Mouse (Mus musculus) intestine, embryonic 15.5 days (tissue): ENCODE measurements around the gene Llgl2. TPM values are rescaled to one million over a fixed set of nuclear protein-coding genes. Genes with fewer than 3 reads are reported as not detected.

Experiments
- ATAC-seq: fragments of 200-750 bp; cut with Nextera tagmentation; 2 replicates; pipeline ENCODE4 v1.8.0; 2017; ENCODE audit warnings: moderate TSS enrichment, moderate library complexity
- H3K27ac ChIP-seq: fragments of 300-500 bp; sonication (generic); 2 replicates; pipeline ENCODE4 v1.5.1; 2015; ENCODE audit warnings: mild to moderate bottlenecking, inconsistent platforms
- H3K27me3 ChIP-seq: fragments of 300-500 bp; sonication (generic); replicated peaks from 2 replicates; pipeline ENCODE4 v1.6.1; 2015; ENCODE audit warnings: inconsistent platforms
- H3K36me3 ChIP-seq: fragments of 300-500 bp; sonication (generic); 2 replicates; pipeline ENCODE4 v1.6.1; 2015; ENCODE audit warnings: inconsistent platforms
- H3K4me1 ChIP-seq: fragments of 300-500 bp; sonication (generic); replicated peaks from 2 replicates; pipeline ENCODE4 v1.6.1; 2015; ENCODE audit warnings: inconsistent platforms
- H3K4me2 ChIP-seq: fragments of 300-500 bp; sonication (generic); replicated peaks from 2 replicates; pipeline ENCODE4 v1.6.1; 2015; ENCODE audit warnings: mild to moderate bottlenecking, inconsistent platforms
- H3K4me3 ChIP-seq: fragments of 300-500 bp; sonication (generic); replicated peaks from 2 replicates; pipeline ENCODE4 v1.5.1; 2015; ENCODE audit warnings: inconsistent platforms
- H3K9ac ChIP-seq: fragments of 300-500 bp; sonication (generic); 2 replicates; pipeline ENCODE4 v1.6.1; 2015; ENCODE audit warnings: inconsistent platforms
- H3K9me3 ChIP-seq: fragments of 300-500 bp; sonication (generic); 2 replicates; pipeline ENCODE4 v1.6.1; 2016; ENCODE audit warnings: inconsistent platforms
- WGBS: fragments of 180-500 bp; shearing (Covaris S2); methylation state at CpG from one replicate; pipeline ENCODE4 v1.1.7; 2015; 5-methylcytosine and 5-hydroxymethylcytosine counted together
- polyA plus RNA-seq: library from polyadenylated mRNA; unstranded; fragments of >200 nt; fragmentation: Nextera tagmentation; extraction: Ambion mirVana; gene quantifications from 2 replicates; pipeline ENCODE4 v1.2.1, GENCODE M21; 2015

Gene Llgl2
- polyA plus RNA-seq, 1 experiment from 2014 or later = 77.2 TPM

- H3K36me3 ChIP-seq = no peaks in the 10 kb centered on the region
- H3K27me3 ChIP-seq = no peaks in the 10 kb centered on the region
- no peak overlapping the region for H3K4me3 ChIP-seq
- ATAC-seq = no peak
- H3K4me1 ChIP-seq = peaks cover 48% of the 10 kb centered on the region
- H3K27ac ChIP-seq = no peak overlapping the region
- no peaks in the 10 kb centered on the region for H3K9me3 ChIP-seq
- 78% methylated on average over 6 of the region's 6 CpGs for WGBS
- no peak overlapping the region for H3K4me2 ChIP-seq
- no peak overlapping the region for H3K9ac ChIP-seq
Observed at GRCm38 (mm10) chr11:115827624-115828023, 3.8 kb downstream of the Llgl2 start.

GRCm38 (mm10) chr11:115829036-115829435 is 5.2 kb downstream of the Llgl2 start:
- Histone ChIP-seq H3K27me3 (no peaks in the 10 kb centered on the region), H3K4me3 (no peak overlapping the region), H3K9me3 (no peaks in the 10 kb centered on the region), H3K27ac (no peak overlapping the region), H3K4me2 (peak overlapping the region; percentile 1; the same call in 1 of the 2 replicates), H3K4me1 (peaks cover 54% of the 10 kb centered on the region), H3K36me3 (no peaks in the 10 kb centered on the region), H3K9ac (no peak overlapping the region)
- 56% methylated on average over 4 of the region's 4 CpGs for whole genome bisulfite sequencing
- ATAC-seq = no peak

GRCm38 (mm10) chr11:115830550-115831325 is 6.9 kb downstream of the Llgl2 start:
- Histone ChIP-seq H3K9me3 (no peaks in the 10 kb centered on the region), H3K27me3 (no peaks in the 10 kb centered on the region), H3K9ac (0 out of 2 replicates have a peak overlapping the region, but pooled peaks have one; percentile 4), H3K36me3 (no peaks in the 10 kb centered on the region), H3K4me2 (peak overlapping the region; percentile 41), H3K4me3 (no peak overlapping the region), H3K4me1 (peaks cover 67% of the 10 kb centered on the region), H3K27ac (peak overlapping the region; percentile 19; the same call in 1 of the 2 replicates)
- ATAC-seq = no peak
- 34% methylated on average over 25 of the region's 25 CpGs for WGBS

GRCm38 (mm10) chr11:115831518-115831917 is 7.7 kb downstream of the Llgl2 start:
- Histone ChIP-seq H3K27ac (peak overlapping the region; percentile 72), H3K9me3 (no peaks in the 10 kb centered on the region), H3K9ac (no peak overlapping the region), H3K27me3 (no peaks in the 10 kb centered on the region), H3K36me3 (no peaks in the 10 kb centered on the region), H3K4me3 (no peak overlapping the region), H3K4me1 (peaks cover 66% of the 10 kb centered on the region), H3K4me2 (peak overlapping the region; percentile 41)
- no peak for ATAC-seq
- 47% methylated on average over 3 of the region's 3 CpGs for WGBS

- H3K36me3 ChIP-seq = no peaks in the 10 kb centered on the region
- no peak overlapping the region for H3K9ac ChIP-seq
- H3K9me3 ChIP-seq = no peaks in the 10 kb centered on the region
- ATAC-seq = no peak
- WGBS = 52% methylated on average over 6 of the region's 6 CpGs
- peak overlapping the region; percentile 72 for H3K27ac ChIP-seq
- no peaks in the 10 kb centered on the region for H3K27me3 ChIP-seq
- peak overlapping the region; percentile 41 for H3K4me2 ChIP-seq
- H3K4me3 ChIP-seq = no peak overlapping the region
- H3K4me1 ChIP-seq = peaks cover 69% of the 10 kb centered on the region
Observed at GRCm38 (mm10) chr11:115832064-115832463, 8.2 kb downstream of the Llgl2 start.

GRCm38 (mm10) chr11:115832523-115832922 is 8.7 kb downstream of the Llgl2 start:
- 0 out of 2 replicates have a peak overlapping the region, but pooled peaks have one; percentile 17 for H3K9ac ChIP-seq
- WGBS = 9% methylated on average over 8 of the region's 8 CpGs

GRCm38 (mm10) chr11:115833021-115833513 is 9.2 kb downstream of the Llgl2 start:
- WGBS = 15% methylated on average over 8 of the region's 8 CpGs
- Histone ChIP-seq H3K27ac (peak overlapping the region; percentile 72), H3K4me1 (peaks cover 71% of the 10 kb centered on the region), H3K4me2 (peak overlapping the region; percentile 41), H3K27me3 (no peaks in the 10 kb centered on the region), H3K9me3 (no peaks in the 10 kb centered on the region), H3K36me3 (no peaks in the 10 kb centered on the region), H3K9ac (0 out of 2 replicates have a peak overlapping the region, but pooled peaks have one; percentile 17), H3K4me3 (no peak overlapping the region)
- peak; percentile 50 for ATAC-seq

More at GRCm38 (mm10) chr11:115832523-115832922, 8.7 kb downstream of the Llgl2 start:
- peaks cover 70% of the 10 kb centered on the region for H3K4me1 ChIP-seq
- H3K27me3 ChIP-seq = no peaks in the 10 kb centered on the region
- no peaks in the 10 kb centered on the region for H3K9me3 ChIP-seq
- H3K27ac ChIP-seq = peak overlapping the region; percentile 72
- ATAC-seq = peak; percentile 35
- H3K36me3 ChIP-seq = no peaks in the 10 kb centered on the region
- no peak overlapping the region for H3K4me3 ChIP-seq
- peak overlapping the region; percentile 41 for H3K4me2 ChIP-seq

- no peaks in the 10 kb centered on the region for H3K36me3 ChIP-seq
- H3K4me2 ChIP-seq = peak overlapping the region; percentile 41
- H3K4me1 ChIP-seq = peaks cover 73% of the 10 kb centered on the region
- 66% methylated on average over 6 of the region's 6 CpGs for WGBS
- H3K9me3 ChIP-seq = no peaks in the 10 kb centered on the region
- ATAC-seq = no peak
- peak overlapping the region; percentile 15; the same call in 1 of the 2 replicates for H3K9ac ChIP-seq
- peak overlapping the region; percentile 72; the same call in 1 of the 2 replicates for H3K27ac ChIP-seq
- H3K4me3 ChIP-seq = no peak overlapping the region
- H3K27me3 ChIP-seq = no peaks in the 10 kb centered on the region
Observed at GRCm38 (mm10) chr11:115834033-115834432, 10.2 kb downstream of the Llgl2 start.

GRCm38 (mm10) chr11:115836656-115837395 is 13.0 kb downstream of the Llgl2 start:
- H3K4me3 ChIP-seq = no peak overlapping the region
- no peaks in the 10 kb centered on the region for H3K36me3 ChIP-seq
- ATAC-seq = peak; percentile 26; the same call in 1 of the 2 replicates
- no peaks in the 10 kb centered on the region for H3K27me3 ChIP-seq
- peaks cover 68% of the 10 kb centered on the region for H3K4me1 ChIP-seq
- 45% methylated on average over 11 of the region's 11 CpGs for WGBS
- no peak overlapping the region for H3K9ac ChIP-seq
- H3K9me3 ChIP-seq = no peaks in the 10 kb centered on the region
- H3K27ac ChIP-seq = peak overlapping the region; percentile 66
- peak overlapping the region; percentile 22; the same call in 1 of the 2 replicates for H3K4me2 ChIP-seq

GRCm38 (mm10) chr11:115837606-115838345 is 13.9 kb downstream of the Llgl2 start:
- Histone ChIP-seq H3K4me3 (no peak overlapping the region), H3K9me3 (no peaks in the 10 kb centered on the region), H3K9ac (no peak overlapping the region), H3K27me3 (no peaks in the 10 kb centered on the region), H3K36me3 (no peaks in the 10 kb centered on the region), H3K4me2 (no peak overlapping the region), H3K4me1 (peaks cover 68% of the 10 kb centered on the region), H3K27ac (peak overlapping the region; percentile 66)
- WGBS = 86% methylated on average over 22 of the region's 22 CpGs
- no peak for ATAC-seq

- Histone ChIP-seq H3K4me2 (peak overlapping the region; percentile 15; the same call in 1 of the 2 replicates), H3K9me3 (no peaks in the 10 kb centered on the region), H3K4me1 (peaks cover 62% of the 10 kb centered on the region), H3K27me3 (no peaks in the 10 kb centered on the region), H3K36me3 (no peaks in the 10 kb centered on the region), H3K9ac (no peak overlapping the region), H3K4me3 (no peak overlapping the region), H3K27ac (peak overlapping the region; percentile 83)
- ATAC-seq = peak; percentile 47
- 25% methylated on average over 4 of the region's 4 CpGs for WGBS
Observed at GRCm38 (mm10) chr11:115838895-115839311, 15.1 kb downstream of the Llgl2 start.
